Mouse (Mus musculus): ENCODE data around the gene Tmed1. TPM values are rescaled to one million over a fixed set of nuclear protein-coding genes. Genes with fewer than 3 reads are reported as not detected.

Tmed1 gene
- polyA plus RNA-seq, 1 experiment from 2014 or later: 133 TPM

GRCm38 (mm10) chr9:21517947-21518495 lies 8.0 kb upstream of the Tmed1 start:
- no peak overlapping the region for H3K4me2 ChIP-seq
- H3K9ac ChIP-seq: no peak overlapping the region
- ATAC-seq (replicated peaks; ENCODE audit: low FRiP score): no peak
- no peaks in the 10 kb centered on the region for H3K36me3 ChIP-seq
- H3K4me1 ChIP-seq: no peaks in the 10 kb centered on the region
- no peak overlapping the region for H3K27ac ChIP-seq
- WGBS: 62% methylated on average over 6 of the region's 6 CpGs
- no peak overlapping the region for H3K4me3 ChIP-seq (replicated peaks)
- H3K27me3 ChIP-seq: no peaks in the 10 kb centered on the region
- H3K9me3 ChIP-seq (replicated peaks): no peaks in the 10 kb centered on the region

- Histone ChIP-seq H3K27ac (no peak overlapping the region), H3K36me3 (peaks cover 8% of the 10 kb centered on the region), H3K4me3 (replicated peaks) (no peak overlapping the region), H3K27me3 (no peaks in the 10 kb centered on the region), H3K9me3 (replicated peaks) (no peaks in the 10 kb centered on the region), H3K4me1 (peaks cover 20% of the 10 kb centered on the region), H3K9ac (no peak overlapping the region), H3K4me2 (no peak overlapping the region)
- 96% methylated on average over 4 of the region's 4 CpGs for WGBS
- ATAC-seq (replicated peaks; ENCODE audit: low FRiP score): no peak
Measured at GRCm38 (mm10) chr9:21513466-21513865, 3.4 kb upstream of the Tmed1 start.

GRCm38 (mm10) chr9:21511052-21511451 lies 1.0 kb upstream of the Tmed1 start:
- H3K36me3 ChIP-seq: peaks cover 32% of the 10 kb centered on the region
- H3K9ac ChIP-seq: peak overlapping the region; percentile 82
- H3K4me2 ChIP-seq: peak overlapping the region; percentile 78
- peak overlapping the region; percentile 97 for H3K27ac ChIP-seq
- 82% methylated on average over 9 of the region's 9 CpGs for WGBS
- no peaks in the 10 kb centered on the region for H3K9me3 ChIP-seq (replicated peaks)
- ATAC-seq (replicated peaks; ENCODE audit: low FRiP score): no peak
- H3K27me3 ChIP-seq: no peaks in the 10 kb centered on the region
- H3K4me3 ChIP-seq (replicated peaks): peak overlapping the region; percentile 87
- peaks cover 43% of the 10 kb centered on the region for H3K4me1 ChIP-seq

GRCm38 (mm10) chr9:21510689-21511015 lies 600 bp upstream of the Tmed1 start:
- H3K27ac ChIP-seq: peak overlapping the region; percentile 97
- H3K36me3 ChIP-seq: peaks cover 36% of the 10 kb centered on the region
- peak overlapping the region; percentile 82 for H3K9ac ChIP-seq
- peak overlapping the region; percentile 87 for H3K4me3 ChIP-seq (replicated peaks)
- WGBS: 3% methylated on average over 7 of the region's 7 CpGs
- H3K9me3 ChIP-seq (replicated peaks): no peaks in the 10 kb centered on the region
- ATAC-seq (replicated peaks; ENCODE audit: low FRiP score): no peak
- H3K4me2 ChIP-seq: peak overlapping the region; percentile 78
- peaks cover 43% of the 10 kb centered on the region for H3K4me1 ChIP-seq
- no peaks in the 10 kb centered on the region for H3K27me3 ChIP-seq

- H3K4me3 ChIP-seq (replicated peaks): peak overlapping the region; percentile 87
- peaks cover 43% of the 10 kb centered on the region for H3K4me1 ChIP-seq
- no peak for ATAC-seq (replicated peaks; ENCODE audit: low FRiP score)
- H3K4me2 ChIP-seq: peak overlapping the region; percentile 78
- peak overlapping the region; percentile 97 for H3K27ac ChIP-seq
- peaks cover 53% of the 10 kb centered on the region for H3K36me3 ChIP-seq
- no peaks in the 10 kb centered on the region for H3K9me3 ChIP-seq (replicated peaks)
- H3K9ac ChIP-seq: peak overlapping the region; percentile 82
- no peaks in the 10 kb centered on the region for H3K27me3 ChIP-seq
- WGBS: 54% methylated on average over 7 of the region's 7 CpGs
Measured at GRCm38 (mm10) chr9:21508871-21509404, 1.1 kb downstream of the Tmed1 start.

- no peak overlapping the region for H3K4me3 ChIP-seq (replicated peaks)
- H3K4me1 ChIP-seq: peaks cover 43% of the 10 kb centered on the region
- H3K9me3 ChIP-seq (replicated peaks): no peaks in the 10 kb centered on the region
- H3K27me3 ChIP-seq: no peaks in the 10 kb centered on the region
- WGBS: 79% methylated on average over 15 of the region's 15 CpGs
- peak overlapping the region; percentile 97 for H3K27ac ChIP-seq
- peaks cover 61% of the 10 kb centered on the region for H3K36me3 ChIP-seq
- no peak overlapping the region for H3K9ac ChIP-seq
- ATAC-seq (replicated peaks; ENCODE audit: low FRiP score): no peak
- peak overlapping the region; percentile 23; the same call in 1 of the 2 replicates for H3K4me2 ChIP-seq
Measured at GRCm38 (mm10) chr9:21507753-21508430, 2.2 kb downstream of the Tmed1 start.

- H3K27me3 ChIP-seq: no peaks in the 10 kb centered on the region
- peaks cover 67% of the 10 kb centered on the region for H3K36me3 ChIP-seq
- H3K4me2 ChIP-seq: no peak overlapping the region
- H3K27ac ChIP-seq: no peak overlapping the region
- ATAC-seq (replicated peaks; ENCODE audit: low FRiP score): no peak
- no peaks in the 10 kb centered on the region for H3K9me3 ChIP-seq (replicated peaks)
- no peak overlapping the region for H3K9ac ChIP-seq
- peaks cover 39% of the 10 kb centered on the region for H3K4me1 ChIP-seq
- no peak overlapping the region for H3K4me3 ChIP-seq (replicated peaks)
Measured at GRCm38 (mm10) chr9:21505767-21506166, 4.3 kb downstream of the Tmed1 start.

GRCm38 (mm10) chr9:21503352-21503751 lies 6.7 kb downstream of the Tmed1 start:
- H3K9me3 ChIP-seq (replicated peaks): no peaks in the 10 kb centered on the region
- H3K36me3 ChIP-seq: peaks cover 72% of the 10 kb centered on the region
- H3K9ac ChIP-seq: no peak overlapping the region
- 94% methylated on average over 8 of the region's 8 CpGs for WGBS
- H3K27ac ChIP-seq: no peak overlapping the region
- H3K4me2 ChIP-seq: no peak overlapping the region
- no peak for ATAC-seq (replicated peaks; ENCODE audit: low FRiP score)
- peaks cover 22% of the 10 kb centered on the region for H3K4me1 ChIP-seq
- H3K4me3 ChIP-seq (replicated peaks): no peak overlapping the region
- no peaks in the 10 kb centered on the region for H3K27me3 ChIP-seq

GRCm38 (mm10) chr9:21498284-21498902 lies 11.7 kb downstream of the Tmed1 start:
- H3K4me1 ChIP-seq: peaks cover 9% of the 10 kb centered on the region; the same call in 1 of the 2 replicates
- H3K4me2 ChIP-seq: no peak overlapping the region
- H3K9me3 ChIP-seq (replicated peaks): no peaks in the 10 kb centered on the region
- no peak for ATAC-seq (replicated peaks; ENCODE audit: low FRiP score)
- H3K27ac ChIP-seq: no peak overlapping the region
- H3K9ac ChIP-seq: no peak overlapping the region
- 79% methylated on average over 12 of the region's 12 CpGs for WGBS
- H3K36me3 ChIP-seq: peaks cover 62% of the 10 kb centered on the region
- no peak overlapping the region for H3K4me3 ChIP-seq (replicated peaks)
- H3K27me3 ChIP-seq: no peaks in the 10 kb centered on the region

- WGBS: 95% methylated on average over 2 of the region's 2 CpGs
- Histone ChIP-seq H3K27me3 (no peaks in the 10 kb centered on the region), H3K36me3 (peaks cover 60% of the 10 kb centered on the region), H3K4me1 (peaks cover 9% of the 10 kb centered on the region; the same call in 1 of the 2 replicates), H3K4me2 (no peak overlapping the region), H3K9me3 (replicated peaks) (no peaks in the 10 kb centered on the region), H3K4me3 (replicated peaks) (no peak overlapping the region), H3K9ac (no peak overlapping the region), H3K27ac (no peak overlapping the region)
- no peak for ATAC-seq (replicated peaks; ENCODE audit: low FRiP score)
Measured at GRCm38 (mm10) chr9:21497664-21498063, 12.4 kb downstream of the Tmed1 start.

- Histone ChIP-seq H3K36me3 (peaks cover 61% of the 10 kb centered on the region), H3K4me2 (no peak overlapping the region), H3K4me3 (replicated peaks) (no peak overlapping the region), H3K9me3 (replicated peaks) (no peaks in the 10 kb centered on the region), H3K27me3 (no peaks in the 10 kb centered on the region), H3K4me1 (peaks cover 9% of the 10 kb centered on the region; the same call in 1 of the 2 replicates), H3K9ac (no peak overlapping the region), H3K27ac (no peak overlapping the region; the same call in 1 of the 2 replicates)
- WGBS: 88% methylated on average over 16 of the region's 16 CpGs
- no peak for ATAC-seq (replicated peaks; ENCODE audit: low FRiP score)
Measured at GRCm38 (mm10) chr9:21497050-21497542, 13.0 kb downstream of the Tmed1 start.

Data from kidney, embryonic 15.5 days (tissue).